Comparison of ENCODE assay signal across 8 mouse cellular contexts in genomic region chr17:72836158-72837115, GRCm38 (mm10). TPM values are rescaled to one million over a fixed set of nuclear protein-coding genes. Genes with fewer than 3 reads are reported as not detected.
DNase-seq lines count a peak whose midpoint lies in the region; ATAC-seq lines count a peak whose summit lies in the region.

Gene Ypel5 (plus strand): TSS chr17:72836453.

- DNase-seq in CD4-positive, CD25-positive, alpha-beta regulatory T cell, adult 2 months (ENCODE audit: low read depth, low spot score) = peak; percentile 99
- DNase-seq in fat pad, adult 2 months (ENCODE audit: extremely low read depth, low read depth, low spot score) = peak; percentile 94
- peak; percentile 98 for DNase-seq in kidney, postnatal 10 days
- peak; percentile 99 for DNase-seq in natural killer cell, adult 2 months (ENCODE audit: low spot score in 2 of 2)

- H3K4me2 ChIP-seq in heart, embryonic 13.5 days = peak within 1 kb of the TSS; percentile 77
- H3K4me2 ChIP-seq in liver, embryonic 12.5 days = peak within 1 kb of the TSS; percentile 96
- peak within 1 kb of the TSS; percentile 80 for H3K4me2 ChIP-seq in stomach, embryonic 15.5 days

- H3K4me3 ChIP-seq in brown adipose tissue, adult 24 weeks (ENCODE audit: insufficient read depth, low read depth, low read length) = peak within 1 kb of the TSS; percentile 97
- H3K4me3 ChIP-seq in heart, embryonic 13.5 days = peak within 1 kb of the TSS; percentile 84
- H3K4me3 ChIP-seq in liver, embryonic 12.5 days = peak within 1 kb of the TSS; percentile 93
- peak within 1 kb of the TSS; percentile 93 for H3K4me3 ChIP-seq in stomach, embryonic 15.5 days (replicated peaks)

- H3K9me3 ChIP-seq in heart, embryonic 13.5 days = no peaks in the 10 kb centered on the region
- H3K9me3 ChIP-seq in liver, embryonic 12.5 days (replicated peaks) = no peaks in the 10 kb centered on the region
- H3K9me3 ChIP-seq in stomach, embryonic 15.5 days = no peaks in the 10 kb centered on the region

- peak within 1 kb of the TSS; percentile 88 for H3K27ac ChIP-seq in brown adipose tissue, adult 24 weeks (replicated peaks; ENCODE audit: low read depth, low read length)
- H3K27ac ChIP-seq in heart, embryonic 13.5 days (replicated peaks) = peak within 1 kb of the TSS; percentile 98
- peak within 1 kb of the TSS; percentile 99 for H3K27ac ChIP-seq in liver, embryonic 12.5 days
- H3K27ac ChIP-seq in stomach, embryonic 15.5 days = peak within 1 kb of the TSS; percentile 97

- no peaks in the 10 kb centered on the region for H3K27me3 ChIP-seq in heart, embryonic 13.5 days (replicated peaks)
- H3K27me3 ChIP-seq in liver, embryonic 12.5 days (replicated peaks) = no peaks in the 10 kb centered on the region
- no peaks in the 10 kb centered on the region for H3K27me3 ChIP-seq in stomach, embryonic 15.5 days (replicated peaks)

- ATAC-seq in heart, embryonic 13.5 days (ENCODE audit: extremely low read depth, insufficient number of reproducible peaks, low FRiP score, low TSS enrichment) = peak; percentile 95
- peak; percentile 95 for ATAC-seq in liver, embryonic 12.5 days
- ATAC-seq in stomach, embryonic 15.5 days (ENCODE audit: insufficient read depth, low FRiP score, low read depth) = peak; percentile 98

- under 1% methylated on average over 79 of the region's 93 CpGs for WGBS in heart, embryonic 13.5 days
- 1% methylated on average over 69 of the region's 93 CpGs for WGBS in liver, embryonic 12.5 days (ENCODE audit: insufficient replicate concordance)
- WGBS in stomach, embryonic 15.5 days = under 1% methylated on average over 82 of the region's 93 CpGs

- H3K4me1 ChIP-seq in brown adipose tissue, adult 24 weeks (ENCODE audit: control insufficient read depth, insufficient read depth, insufficient read length, low read length) = peaks cover 6% of the 10 kb centered on the region
- peaks cover 22% of the 10 kb centered on the region for H3K4me1 ChIP-seq in heart, embryonic 13.5 days
- peaks cover 28% of the 10 kb centered on the region for H3K4me1 ChIP-seq in liver, embryonic 12.5 days
- H3K4me1 ChIP-seq in stomach, embryonic 15.5 days = peaks cover 8% of the 10 kb centered on the region

- peaks cover 8% of the 10 kb centered on the region for H3K36me3 ChIP-seq in heart, embryonic 13.5 days
- peaks cover 16% of the 10 kb centered on the region for H3K36me3 ChIP-seq in liver, embryonic 12.5 days
- no peaks in the 10 kb centered on the region for H3K36me3 ChIP-seq in stomach, embryonic 15.5 days

- peak within 1 kb of the TSS; percentile 96 for H3K9ac ChIP-seq in heart, embryonic 13.5 days
- peak within 1 kb of the TSS; percentile 98 for H3K9ac ChIP-seq in liver, embryonic 12.5 days
- H3K9ac ChIP-seq in stomach, embryonic 15.5 days = peak within 1 kb of the TSS; percentile 95

RNA-seq across cellular contexts. Expression of gene Ypel5, which starts in this region (rescaled TPM):
- polyA plus RNA-seq in brown adipose tissue, adult 24 weeks (2012; ENCODE audit: insufficient read depth, insufficient read length, missing spikeins) = 62.5 and 65.3 TPM in 2 replicates
- polyA plus RNA-seq in heart, embryonic 13.5 days (2015; fragmentation: Nextera tagmentation; extraction: Ambion mirVana) = 63.9 and 66.8 TPM in 2 replicates
- 69.6 and 73.8 TPM in 2 replicates for polyA plus RNA-seq in liver, embryonic 12.5 days (2016; fragmentation: Nextera tagmentation; extraction: Ambion mirVana)
- polyA plus RNA-seq in stomach, embryonic 15.5 days (2015; fragmentation: Nextera tagmentation; extraction: Ambion mirVana) = 40.6 and 41.7 TPM in 2 replicates

Comparison
In these comparisons a context has a peak if more than half of its experiments do, and no peak if none do; other contexts are left out.
1. Peak in every context shown above with its lines: DNase-seq, ATAC-seq, H3K4me3 ChIP-seq and H3K27ac ChIP-seq.